Mouse (Mus musculus) frontal cortex, postnatal 25 days (tissue): ENCODE data around the gene Chd9.

Source experiments
- DNase-seq, 2 experiments: peaks; one replicate each; pipeline ENCODE4 v3.0.0; 2022; ENCODE audit warnings: low spot score in 2 of 2

Gene Chd9

GRCm38 (mm10) chr8:90828181-90828986, at the start of gene Chd9:
TSS of gene Chd9 (plus strand) at chr8:90828352.
- peak; percentile 95 to 98 for DNase-seq

GRCm38 (mm10) chr8:90791616-90792015, 36.5 kb upstream of the Chd9 start:
- DNase-seq = no peak

DNA sequence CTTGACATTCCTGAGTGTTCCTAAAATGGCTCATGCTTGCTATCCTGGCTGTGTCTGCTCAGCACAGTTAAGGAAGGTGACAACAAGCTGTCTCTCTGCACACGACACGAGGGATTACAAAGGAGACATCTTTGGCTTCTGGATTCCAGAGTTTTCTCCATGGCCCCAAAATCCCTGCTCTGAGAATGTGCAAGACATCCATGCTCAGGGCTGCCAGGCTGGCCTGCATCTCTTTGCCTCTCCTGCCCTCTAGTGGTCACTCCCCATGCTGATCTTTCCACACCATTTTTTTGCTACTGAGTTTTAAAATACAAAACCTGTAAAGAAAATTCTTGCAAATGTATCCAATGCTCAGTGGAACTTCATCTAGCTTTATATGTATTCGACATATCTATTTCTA, 34.4 kb upstream of the Chd9 start:
- DNase-seq = peak; percentile 70 to 87

GRCm38 (mm10) chr8:90794990-90795861, 32.9 kb upstream of the Chd9 start:
- DNase-seq = peak in 1 of 2 experiments; percentile 37

DNA sequence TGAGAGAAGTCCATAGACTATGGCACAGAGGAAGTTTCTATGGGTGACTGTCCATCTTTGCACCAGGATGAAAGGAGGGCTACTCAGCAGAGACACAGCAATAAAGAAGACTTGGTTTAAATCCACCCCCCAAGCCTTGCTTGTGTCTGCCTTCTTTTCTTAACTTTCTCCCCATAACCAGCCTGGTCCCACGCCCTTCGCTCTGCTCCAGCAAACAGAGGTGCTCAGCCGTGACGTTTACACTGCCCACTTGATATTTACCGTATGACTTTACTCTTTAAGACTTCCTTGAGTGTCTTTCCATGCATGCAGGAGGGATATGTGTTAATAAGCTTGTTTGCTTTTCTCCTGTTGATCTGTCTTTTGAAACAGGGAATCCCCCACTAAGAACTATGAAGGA, 28.7 kb upstream of the Chd9 start:
- no peak for DNase-seq

DNA sequence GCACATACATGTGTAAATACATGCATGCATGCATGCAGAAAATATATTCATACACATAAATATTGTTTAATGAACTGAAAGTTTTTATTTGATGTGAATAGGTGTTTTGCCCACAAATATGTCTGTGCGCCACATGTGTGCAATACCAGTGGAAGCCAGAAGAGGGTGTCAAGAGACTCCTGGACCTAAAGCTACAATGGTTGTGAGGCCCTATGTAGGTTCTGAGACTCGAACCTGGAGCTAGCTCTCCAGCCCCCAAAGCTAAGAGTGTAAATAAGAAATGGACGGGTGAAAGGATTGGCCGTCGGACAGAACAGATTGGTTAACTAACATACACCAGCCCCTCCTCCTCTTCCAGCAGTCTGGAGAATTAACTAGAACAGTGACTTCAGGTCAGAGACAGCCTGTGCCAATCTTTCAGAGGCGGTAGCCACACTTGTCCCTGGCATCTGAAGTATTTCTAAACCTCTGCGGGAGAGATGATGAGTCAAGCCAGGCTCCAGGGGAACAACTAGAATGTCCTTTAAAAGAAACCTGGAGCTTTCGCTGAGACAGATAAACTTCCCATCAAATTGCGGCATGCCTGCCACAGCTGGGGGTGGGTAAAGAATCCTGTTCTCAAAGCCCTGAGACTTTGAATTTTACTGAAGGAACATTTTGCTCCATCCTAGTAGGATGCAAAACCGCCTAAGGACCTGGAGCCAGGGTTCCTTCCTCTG, 14.4 kb upstream of the Chd9 start:
- no peak for DNase-seq

DNA sequence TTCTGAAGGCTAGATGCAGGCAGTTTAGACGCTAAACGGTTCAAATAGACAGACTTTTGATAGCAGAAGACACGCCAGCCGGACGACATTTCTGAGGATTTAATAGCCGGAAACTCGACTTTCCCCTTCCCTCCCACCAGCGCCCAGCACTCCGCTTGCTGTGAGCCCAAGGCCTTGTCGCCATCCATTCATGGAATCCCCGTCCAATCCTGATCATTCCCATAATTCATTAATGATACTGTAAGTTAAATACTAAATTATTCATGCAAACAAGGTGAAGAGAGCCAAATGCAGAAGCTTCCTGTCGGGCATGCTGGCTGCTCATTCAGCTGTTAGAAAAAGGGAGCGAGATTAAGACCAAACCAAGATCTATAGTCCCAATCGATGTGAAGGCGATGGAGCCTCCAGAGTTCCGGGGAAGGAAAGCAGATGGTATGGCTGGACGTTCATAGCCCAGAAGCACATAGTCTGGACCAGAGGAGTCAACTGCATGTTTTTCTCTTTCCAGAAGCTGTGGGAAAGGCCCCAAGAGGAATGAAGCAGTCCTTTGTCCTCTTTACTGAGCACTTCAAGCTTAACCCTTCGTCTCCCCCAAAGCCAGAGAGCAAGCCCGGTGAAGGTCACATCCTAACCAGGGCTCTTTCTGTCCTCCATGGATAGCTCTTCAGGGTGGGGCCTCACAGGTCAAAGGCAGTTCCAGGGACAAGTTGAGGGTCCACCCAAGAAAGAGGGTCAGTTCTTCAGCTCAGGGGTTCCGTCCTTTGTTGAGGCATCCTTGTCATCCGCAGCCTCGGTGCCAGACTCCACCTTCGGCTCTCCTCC, 11.9 kb upstream of the Chd9 start:
- no peak for DNase-seq

GRCm38 (mm10) chr8:90817293-90817692, 10.9 kb upstream of the Chd9 start, which contains the start of gene Gm19935:
TSS of gene Gm19935 (minus strand) at chr8:90817393.
- DNase-seq = no peak

DNA sequence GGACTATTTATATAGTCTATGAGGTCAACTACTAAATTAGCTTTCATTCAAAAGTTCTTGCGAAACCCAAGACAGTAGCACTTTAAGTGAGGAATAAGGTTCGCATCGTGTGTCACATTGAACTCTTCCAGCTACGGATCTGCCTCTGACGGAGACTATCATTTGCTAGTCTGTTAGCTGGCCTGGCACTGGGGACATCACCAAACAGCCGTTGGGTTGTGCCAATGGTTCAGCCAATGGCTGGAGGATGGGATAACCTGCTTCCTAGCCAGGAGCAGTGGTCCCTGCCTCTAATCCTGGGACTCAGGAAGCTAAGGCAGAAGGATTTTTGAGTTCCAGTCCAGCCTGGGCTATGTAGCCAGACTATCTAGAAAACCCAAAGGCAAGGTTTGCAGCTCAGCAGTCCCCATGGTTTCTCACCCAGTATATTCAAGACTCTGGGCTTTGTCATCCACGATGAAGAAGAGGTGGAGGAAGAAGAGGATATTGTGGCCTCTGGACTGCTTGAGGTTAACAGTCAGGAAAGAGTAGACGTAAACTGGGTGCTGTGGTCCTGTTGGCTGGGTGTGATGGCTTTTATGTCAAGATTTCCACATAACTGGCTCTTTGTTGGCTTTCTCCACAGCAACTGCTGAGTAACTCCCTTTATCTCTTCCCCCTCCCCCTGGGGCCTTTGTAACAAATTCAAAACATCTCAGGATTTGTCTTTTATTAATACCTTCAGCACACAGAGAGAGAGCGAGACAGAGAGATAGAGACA, 8.4 kb upstream of the Chd9 start:
- no peak for DNase-seq

GRCm38 (mm10) chr8:90820321-90820696, 7.8 kb upstream of the Chd9 start:
- no peak for DNase-seq

GRCm38 (mm10) chr8:90822443-90822842, 5.7 kb upstream of the Chd9 start:
- DNase-seq = no peak

DNA sequence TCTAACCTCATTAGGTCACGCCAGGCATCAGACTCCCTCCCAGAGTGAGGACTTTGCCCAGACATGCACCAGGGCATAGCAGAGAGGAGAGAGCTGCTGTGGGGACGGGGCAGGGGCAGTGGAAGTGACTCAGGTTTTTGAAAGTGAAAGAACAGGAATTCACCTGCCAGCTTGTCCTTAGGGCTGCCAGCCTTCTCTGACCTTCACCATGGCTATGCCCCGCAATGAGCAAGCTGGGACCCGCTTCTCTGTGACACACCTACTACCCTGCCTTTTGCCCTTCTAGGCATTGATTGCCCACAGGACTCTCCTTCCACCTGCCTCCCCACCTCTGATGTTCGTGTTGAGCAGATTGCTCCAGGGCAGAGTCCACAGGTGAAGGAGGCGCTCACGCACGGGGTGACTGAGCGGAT, 2.7 kb upstream of the Chd9 start:
- no peak for DNase-seq

- no peak for DNase-seq
Observed at GRCm38 (mm10) chr8:90828987-90829740, 1.0 kb downstream of the Chd9 start.

- DNase-seq = no peak
Observed at GRCm38 (mm10) chr8:90829825-90830224, 1.7 kb downstream of the Chd9 start.

DNA sequence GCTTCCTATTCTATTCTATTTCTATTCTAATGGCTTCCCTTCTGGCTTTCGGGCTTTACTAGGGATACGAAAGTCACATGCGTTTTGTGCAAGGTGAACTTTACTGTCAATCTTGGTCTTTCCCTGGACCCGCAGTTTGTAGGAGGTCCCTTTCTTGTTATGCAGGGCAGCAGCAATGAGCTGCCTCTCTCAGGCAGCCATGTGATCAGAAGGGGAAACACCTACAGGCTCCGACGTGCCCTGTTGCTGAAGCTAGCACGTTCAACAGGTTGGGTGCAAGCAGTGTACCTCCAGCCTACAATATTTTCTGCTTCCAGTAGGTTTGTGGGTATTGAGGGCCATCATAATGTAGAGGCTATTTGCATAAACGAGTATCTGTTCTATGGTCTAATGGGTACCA, 2.8 kb downstream of the Chd9 start:
- DNase-seq = no peak

DNA sequence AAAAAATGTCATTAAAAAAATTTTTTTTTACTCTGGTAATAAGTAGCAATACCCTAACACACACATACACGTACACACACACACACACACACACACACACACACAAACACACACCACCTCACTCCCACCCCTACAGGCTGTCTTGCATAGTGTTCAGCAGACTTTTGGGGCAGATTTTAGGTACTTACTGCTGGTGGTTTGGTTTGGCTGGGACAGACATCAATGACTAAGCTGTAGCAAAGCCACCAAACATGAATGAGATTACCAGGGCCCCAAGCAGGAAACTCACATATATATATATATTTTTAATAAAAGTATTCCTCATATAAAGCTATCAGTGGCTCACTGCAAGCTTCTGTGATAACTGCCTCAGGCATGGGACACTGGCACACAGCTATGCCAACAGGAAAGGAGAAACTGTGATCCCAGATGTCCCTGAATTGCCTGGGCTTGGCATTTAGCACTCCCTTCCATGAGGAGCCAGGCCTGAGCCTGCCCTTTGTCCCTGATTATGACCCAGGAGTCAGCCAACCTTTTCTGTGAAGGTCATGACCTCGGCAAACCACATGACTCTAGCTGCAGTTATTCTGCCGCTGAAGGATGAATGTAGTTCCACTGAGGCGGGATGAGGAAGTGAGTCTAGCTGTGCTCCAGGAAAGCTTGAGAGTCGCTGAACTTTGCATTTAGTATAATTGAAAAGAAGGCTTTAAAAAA, 4.6 kb downstream of the Chd9 start:
- DNase-seq = no peak

DNA sequence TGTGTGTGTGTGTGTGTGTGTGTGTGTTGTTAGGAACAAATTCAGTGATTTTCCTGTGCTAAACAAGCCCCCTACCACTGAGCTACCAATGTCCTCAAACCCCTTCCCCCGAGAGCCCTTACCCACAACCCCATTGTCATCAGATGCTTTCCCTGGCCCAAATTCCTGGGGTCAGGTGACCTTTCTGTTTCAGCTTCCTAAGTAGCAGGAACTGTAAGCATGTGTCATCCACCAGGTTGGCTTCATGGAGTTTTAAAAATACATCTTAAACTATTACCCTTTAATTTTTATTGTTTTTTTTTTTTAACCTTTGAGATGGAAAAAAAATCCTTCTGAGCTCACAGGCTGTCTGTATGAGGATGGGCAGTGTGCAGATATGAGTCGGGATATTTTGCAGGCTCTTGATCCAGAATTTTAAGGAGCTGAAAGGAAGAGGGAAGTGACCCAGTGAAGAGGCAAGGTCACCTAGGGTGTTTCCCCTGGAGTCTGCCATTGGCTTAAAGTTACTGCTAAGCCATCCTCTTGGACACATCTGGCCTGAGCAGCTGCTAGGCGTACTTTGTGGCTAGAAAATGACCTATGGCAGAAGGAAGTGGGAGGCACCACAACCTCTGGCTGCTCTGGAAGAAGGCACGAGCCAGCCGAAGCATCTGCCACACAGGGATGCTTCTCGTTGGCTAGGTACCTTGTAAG, 5.6 kb downstream of the Chd9 start:
- DNase-seq = no peak

DNA sequence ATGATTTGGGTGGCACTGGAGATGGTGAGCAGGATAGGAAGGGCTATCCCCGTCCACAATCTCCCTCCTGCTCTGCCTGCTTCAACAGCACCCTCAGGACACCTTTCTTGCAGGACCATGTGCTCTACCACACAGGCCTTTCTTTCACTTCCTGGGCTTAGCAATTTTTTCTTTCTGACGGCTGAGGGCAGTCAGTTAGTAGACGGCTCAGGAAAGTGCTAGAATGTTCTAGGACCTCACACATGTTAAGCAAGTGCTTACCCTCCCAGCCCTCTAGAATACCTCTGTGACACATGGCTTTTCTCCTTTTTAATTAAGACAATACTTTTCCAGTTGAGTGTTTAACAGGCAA, 6.1 kb downstream of the Chd9 start:
- no peak for DNase-seq

GRCm38 (mm10) chr8:90837440-90837839, 9.3 kb downstream of the Chd9 start:
- no peak for DNase-seq
